Mouse (Mus musculus) megakaryocyte, embryonic 14.5 days (primary cell): ENCODE measurements around the gene Ppp1r12b.

Experiments used
- FLI1 ChIP-seq: IDR thresholded peaks from 2 replicates; pipeline ENCODE4 v1.6.1; 2012; ENCODE audit warnings: low read length, inconsistent platforms, mixed read lengths
- GATA1 ChIP-seq: IDR thresholded peaks from 3 replicates; pipeline ENCODE4 v1.6.1; 2012; ENCODE audit warnings: mixed read lengths, low read length, inconsistent platforms, borderline replicate concordance

GRCm38 (mm10) chr1:134949946-134950345 is 5.8 kb downstream of the Ppp1r12b start:
- no peak for TF ChIP-seq GATA1
- no peak for TF ChIP-seq FLI1
